Mouse (Mus musculus) hindbrain, embryonic 16.5 days (tissue): ENCODE results near the gene Nhsl1. TPM values are rescaled to one million over a fixed set of nuclear protein-coding genes. Genes with fewer than 3 reads are reported as not detected.

Experiments used
- ATAC-seq: fragments of 200-750 bp; cut with Nextera tagmentation; 2 replicates; pipeline ENCODE4 v1.8.0; 2017; ENCODE audit warnings: moderate TSS enrichment, moderate library complexity
- H3K27ac ChIP-seq: fragments of 300-500 bp; sonication (generic); 2 replicates; pipeline ENCODE4 v1.5.1; 2014; ENCODE audit warnings: low read depth, mild to moderate bottlenecking, control low read depth, low read length, moderate library complexity
- H3K27me3 ChIP-seq: fragments of 300-500 bp; sonication (generic); replicated peaks from 2 replicates; pipeline ENCODE4 v1.6.1; 2014; ENCODE audit warnings: low read length; ENCODE audit not compliant: control insufficient read depth, insufficient read depth
- H3K36me3 ChIP-seq: fragments of 300-500 bp; sonication (generic); 2 replicates; pipeline ENCODE4 v1.6.1; 2014; ENCODE audit warnings: mild to moderate bottlenecking, low read length, moderate library complexity, mixed read lengths; ENCODE audit not compliant: control insufficient read depth, insufficient read depth
- H3K4me1 ChIP-seq: fragments of 300-500 bp; sonication (generic); 2 replicates; pipeline ENCODE4 v1.6.1; 2014; ENCODE audit warnings: low read depth, low read length; ENCODE audit not compliant: control insufficient read depth, insufficient read depth
- H3K4me2 ChIP-seq: fragments of 300-500 bp; sonication (generic); 2 replicates; pipeline ENCODE4 v1.6.1; 2014; ENCODE audit warnings: mild to moderate bottlenecking, low read length, control low read depth, moderate library complexity
- H3K4me3 ChIP-seq: fragments of 300-500 bp; sonication (generic); 2 replicates; pipeline ENCODE4 v1.5.1; 2014; ENCODE audit warnings: mild to moderate bottlenecking, low read length, control low read depth, moderate library complexity
- H3K9ac ChIP-seq: fragments of 300-500 bp; sonication (generic); 2 replicates; pipeline ENCODE4 v1.6.1; 2014; ENCODE audit warnings: low read depth, mild to moderate bottlenecking, control low read depth, low read length, moderate library complexity
- H3K9me3 ChIP-seq: fragments of 300-500 bp; sonication (generic); 2 replicates; pipeline ENCODE4 v1.6.1; 2014; ENCODE audit warnings: mild to moderate bottlenecking, low read length, moderate library complexity; ENCODE audit not compliant: control insufficient read depth
- WGBS: fragments of 180-500 bp; shearing (Covaris S2); extraction: QIAGEN DNeasy Blood & Tissue Kit; methylation state at CpG from one replicate; pipeline ENCODE4 v1.1.7; 2014; 5-methylcytosine and 5-hydroxymethylcytosine counted together
- polyA plus RNA-seq: library from polyadenylated mRNA; unstranded; fragments of >200 nt; fragmentation: Nextera tagmentation; extraction: Ambion mirVana; gene quantifications from 2 replicates; pipeline ENCODE4 v1.2.1, GENCODE M21; 2015

The Nhsl1 gene
- polyA plus RNA-seq, 1 experiment from 2014 or later = 12.8 TPM

GRCm38 (mm10) chr10:18510663-18511062 lies 191.9 kb downstream of the Nhsl1 start:
- peaks cover 4% of the 10 kb centered on the region; the same call in 1 of the 2 replicates for H3K36me3 ChIP-seq
- no peak overlapping the region for H3K4me3 ChIP-seq
- no peak overlapping the region for H3K9ac ChIP-seq
- no peak overlapping the region for H3K4me2 ChIP-seq
- no peaks in the 10 kb centered on the region for H3K27me3 ChIP-seq
- WGBS = 76% methylated on average over 3 of the region's 3 CpGs
- peaks cover 16% of the 10 kb centered on the region for H3K4me1 ChIP-seq
- H3K9me3 ChIP-seq = no peaks in the 10 kb centered on the region
- no peak overlapping the region for H3K27ac ChIP-seq
- no peak for ATAC-seq

- no peak for ATAC-seq
- H3K4me1 ChIP-seq = peaks cover 14% of the 10 kb centered on the region
- 93% methylated on average over 11 of the region's 11 CpGs for WGBS
- H3K4me3 ChIP-seq = no peak overlapping the region
- H3K9ac ChIP-seq = no peak overlapping the region
- peaks cover 4% of the 10 kb centered on the region; the same call in 1 of the 2 replicates for H3K36me3 ChIP-seq
- H3K4me2 ChIP-seq = no peak overlapping the region
- no peaks in the 10 kb centered on the region for H3K9me3 ChIP-seq
- no peak overlapping the region for H3K27ac ChIP-seq
- H3K27me3 ChIP-seq = no peaks in the 10 kb centered on the region
Measured at GRCm38 (mm10) chr10:18511496-18511895, 192.7 kb downstream of the Nhsl1 start.

GRCm38 (mm10) chr10:18522556-18522955 lies 203.8 kb downstream of the Nhsl1 start:
- 42% methylated on average over 2 of the region's 2 CpGs for WGBS
- no peak overlapping the region for H3K4me3 ChIP-seq
- H3K27me3 ChIP-seq = no peaks in the 10 kb centered on the region
- peaks cover 8% of the 10 kb centered on the region; the same call in 1 of the 2 replicates for H3K36me3 ChIP-seq
- H3K4me1 ChIP-seq = peaks cover 16% of the 10 kb centered on the region
- no peak overlapping the region for H3K9ac ChIP-seq
- no peak for ATAC-seq
- no peak overlapping the region for H3K4me2 ChIP-seq
- no peaks in the 10 kb centered on the region for H3K9me3 ChIP-seq
- no peak overlapping the region for H3K27ac ChIP-seq

- no peaks in the 10 kb centered on the region for H3K9me3 ChIP-seq
- no peak overlapping the region for H3K4me2 ChIP-seq
- no peak overlapping the region for H3K27ac ChIP-seq
- 68% methylated on average over 15 of the region's 15 CpGs for WGBS
- H3K36me3 ChIP-seq = peaks cover 8% of the 10 kb centered on the region; the same call in 1 of the 2 replicates
- H3K9ac ChIP-seq = no peak overlapping the region
- H3K27me3 ChIP-seq = no peaks in the 10 kb centered on the region
- no peak overlapping the region for H3K4me3 ChIP-seq
- ATAC-seq = no peak
- H3K4me1 ChIP-seq = peaks cover 18% of the 10 kb centered on the region
Measured at GRCm38 (mm10) chr10:18525311-18525710, 206.5 kb downstream of the Nhsl1 start.

- Histone ChIP-seq H3K4me3 (no peak overlapping the region), H3K9me3 (no peaks in the 10 kb centered on the region), H3K27ac (peak overlapping the region; percentile 55; the same call in 1 of the 2 replicates), H3K4me2 (no peak overlapping the region), H3K36me3 (peaks cover 8% of the 10 kb centered on the region; the same call in 1 of the 2 replicates), H3K27me3 (no peaks in the 10 kb centered on the region), H3K4me1 (peaks cover 18% of the 10 kb centered on the region), H3K9ac (no peak overlapping the region)
- WGBS = 53% methylated on average over 9 of the region's 9 CpGs
- peak; percentile 31; the same call in 1 of the 2 replicates for ATAC-seq
Measured at GRCm38 (mm10) chr10:18525726-18526125, 206.9 kb downstream of the Nhsl1 start.

- Histone ChIP-seq H3K4me2 (no peak overlapping the region), H3K27ac (peak overlapping the region; percentile 55; the same call in 1 of the 2 replicates), H3K4me1 (peaks cover 18% of the 10 kb centered on the region), H3K9me3 (no peaks in the 10 kb centered on the region), H3K4me3 (no peak overlapping the region), H3K27me3 (no peaks in the 10 kb centered on the region), H3K36me3 (peaks cover 8% of the 10 kb centered on the region; the same call in 1 of the 2 replicates), H3K9ac (no peak overlapping the region)
- ATAC-seq = peak; percentile 81
- WGBS = 59% methylated on average over 22 of the region's 22 CpGs
Measured at GRCm38 (mm10) chr10:18526184-18526850, 207.5 kb downstream of the Nhsl1 start.

GRCm38 (mm10) chr10:18526851-18527675 lies 208.3 kb downstream of the Nhsl1 start:
- Histone ChIP-seq H3K9ac (no peak overlapping the region), H3K27me3 (no peaks in the 10 kb centered on the region), H3K9me3 (no peaks in the 10 kb centered on the region), H3K4me2 (no peak overlapping the region), H3K4me1 (peaks cover 18% of the 10 kb centered on the region), H3K4me3 (no peak overlapping the region), H3K36me3 (peaks cover 15% of the 10 kb centered on the region), H3K27ac (peak overlapping the region; percentile 55; the same call in 1 of the 2 replicates)
- no peak for ATAC-seq
- 66% methylated on average over 20 of the region's 20 CpGs for WGBS

GRCm38 (mm10) chr10:18527766-18528165 lies 209.0 kb downstream of the Nhsl1 start:
- ATAC-seq = no peak
- H3K4me1 ChIP-seq = peaks cover 18% of the 10 kb centered on the region
- peaks cover 15% of the 10 kb centered on the region for H3K36me3 ChIP-seq
- 67% methylated on average over 7 of the region's 7 CpGs for whole genome bisulfite sequencing
- no peak overlapping the region for H3K27ac ChIP-seq
- no peaks in the 10 kb centered on the region for H3K9me3 ChIP-seq
- H3K4me2 ChIP-seq = no peak overlapping the region
- H3K4me3 ChIP-seq = no peak overlapping the region
- no peaks in the 10 kb centered on the region for H3K27me3 ChIP-seq
- no peak overlapping the region for H3K9ac ChIP-seq

GRCm38 (mm10) chr10:18528475-18528874 lies 209.7 kb downstream of the Nhsl1 start:
- Histone ChIP-seq H3K4me1 (peaks cover 18% of the 10 kb centered on the region), H3K4me3 (no peak overlapping the region), H3K36me3 (peaks cover 18% of the 10 kb centered on the region), H3K27me3 (no peaks in the 10 kb centered on the region), H3K9ac (no peak overlapping the region), H3K4me2 (no peak overlapping the region), H3K27ac (no peak overlapping the region), H3K9me3 (no peaks in the 10 kb centered on the region)
- 46% methylated on average over 5 of the region's 5 CpGs for WGBS
- ATAC-seq = no peak
